In genomic region chr2:170134026-170134690, GRCm38 (mm10) we compare ENCODE assay signal across 9 mouse cellular contexts. TPM values are rescaled to one million over a fixed set of nuclear protein-coding genes. Genes with fewer than 3 reads are reported as not detected.
DNase-seq lines count a peak whose midpoint lies in the region; ATAC-seq and TF ChIP-seq lines count a peak whose summit lies in the region.
"Had no signal": no experiment of that assay in that cellular context is flagged by ENCODE, and none has a peak within 500 bp of the region (broad histone marks: within the 10 kb centered on the region; RNA-seq: fewer than 3 reads in every experiment).

No protein-coding gene starts in this region.

- peaks cover 36% of the 10 kb centered on the region for H3K4me1 ChIP-seq in kidney, embryonic 15.5 days
- H3K4me1 ChIP-seq in bone marrow macrophage, adult 2 months (ENCODE audit: control insufficient read depth, insufficient read depth, low read length) = peaks cover 7% of the 10 kb centered on the region
- no peaks in the 10 kb centered on the region for H3K4me1 ChIP-seq in forebrain, postnatal 0 days (ENCODE audit: insufficient read depth)
- H3K4me1 ChIP-seq in liver, postnatal 0 days (ENCODE audit: insufficient read depth) = peaks cover 31% of the 10 kb centered on the region

- no peak for ATAC-seq in kidney, embryonic 15.5 days (replicated peaks; ENCODE audit: low FRiP score)
- ATAC-seq in forebrain, postnatal 0 days = no peak
- ATAC-seq in liver, postnatal 0 days = no peak

- intact Hi-C loops in left cerebral cortex, postnatal 4 days (cut with DNase I) = no loop called here

- TF ChIP-seq POLR2A in bone marrow macrophage, adult 2 months (IDR thresholded peaks at IDR 0.05; ENCODE audit: borderline replicate concordance, low read depth, low read length) = no peak

- TF ChIP-seq CTCF in bone marrow macrophage, adult 2 months (IDR thresholded peaks at IDR 0.05; ENCODE audit: low read depth, low read length) = no peak
- TF ChIP-seq CTCF in forebrain, postnatal 0 days (IDR thresholded peaks at IDR 0.05; ENCODE audit: low read depth) = no peak
- TF ChIP-seq CTCF in liver, postnatal 0 days (IDR thresholded peaks at IDR 0.05; ENCODE audit: low read depth) = no peak

- no peaks in the 10 kb centered on the region for H3K36me3 ChIP-seq in kidney, embryonic 15.5 days
- no peaks in the 10 kb centered on the region for H3K36me3 ChIP-seq in forebrain, postnatal 0 days (ENCODE audit: insufficient read depth)
- no peaks in the 10 kb centered on the region for H3K36me3 ChIP-seq in liver, postnatal 0 days (replicated peaks; ENCODE audit: insufficient read depth, low read length)

- no peaks in the 10 kb centered on the region for H3K27me3 ChIP-seq in kidney, embryonic 15.5 days
- H3K27me3 ChIP-seq in forebrain, postnatal 0 days (ENCODE audit: insufficient read depth, low read length) = no peaks in the 10 kb centered on the region
- no peaks in the 10 kb centered on the region for H3K27me3 ChIP-seq in liver, postnatal 0 days (ENCODE audit: insufficient read depth, low read length)

- no peak for DNase-seq in kidney, postnatal 4 days
- DNase-seq in forebrain, postnatal 0 days = peak; percentile 36
- no peak for DNase-seq in liver, postnatal 0 days
- no peak for DNase-seq in spleen, postnatal 14 days (ENCODE audit: low spot score in 2 of 2)
- DNase-seq in T-cell, adult 2 months (ENCODE audit: low spot score) = no peak
- no peak for DNase-seq in left cerebral cortex, postnatal 4 days
- DNase-seq: right cerebral cortex, postnatal 4 days had no signal

- peak overlapping the region; percentile 96 for H3K27ac ChIP-seq in kidney, embryonic 15.5 days
- H3K27ac ChIP-seq in bone marrow macrophage, adult 2 months (ENCODE audit: insufficient read depth, low read depth, low read length) = peak overlapping the region; percentile 97
- H3K27ac ChIP-seq in forebrain, postnatal 0 days (ENCODE audit: low read depth, low read length) = no peak overlapping the region
- H3K27ac ChIP-seq in liver, postnatal 0 days (ENCODE audit: low read depth) = peak overlapping the region; percentile 90

- H3K4me3 ChIP-seq in kidney, embryonic 15.5 days (replicated peaks) = peak overlapping the region; percentile 93
- peak overlapping the region; percentile 64 for H3K4me3 ChIP-seq in bone marrow macrophage, adult 2 months (ENCODE audit: insufficient read depth, low read length)
- no peak overlapping the region for H3K4me3 ChIP-seq in forebrain, postnatal 0 days (ENCODE audit: low read depth, low read length)
- peak overlapping the region; percentile 97 for H3K4me3 ChIP-seq in liver, postnatal 0 days (ENCODE audit: low read depth, low read length)

- peak overlapping the region; percentile 46 for H3K9ac ChIP-seq in kidney, embryonic 15.5 days
- no peak overlapping the region for H3K9ac ChIP-seq in forebrain, postnatal 0 days
- H3K9ac ChIP-seq in liver, postnatal 0 days (replicated peaks) = peak overlapping the region; percentile 99

- no peaks in the 10 kb centered on the region for H3K9me3 ChIP-seq in kidney, embryonic 15.5 days (replicated peaks)
- no peaks in the 10 kb centered on the region for H3K9me3 ChIP-seq in forebrain, postnatal 0 days (ENCODE audit: low read length)
- no peaks in the 10 kb centered on the region for H3K9me3 ChIP-seq in liver, postnatal 0 days (ENCODE audit: low read length)

- peak overlapping the region; percentile 81 for H3K4me2 ChIP-seq in kidney, embryonic 15.5 days
- H3K4me2 ChIP-seq in forebrain, postnatal 0 days (ENCODE audit: low read depth) = no peak overlapping the region; the same call in 1 of the 2 replicates
- H3K4me2 ChIP-seq in liver, postnatal 0 days (ENCODE audit: low read depth, low read length) = peak overlapping the region; percentile 73

- 12% methylated on average over 12 of the region's 12 CpGs for WGBS in kidney, embryonic 15.5 days
- 20% methylated on average over 12 of the region's 12 CpGs for WGBS in forebrain, postnatal 0 days
- 11% methylated on average over 12 of the region's 12 CpGs for WGBS in liver, postnatal 0 days (ENCODE audit: insufficient replicate concordance)

- TF ChIP-seq EP300 in liver, postnatal 0 days (IDR thresholded peaks at IDR 0.05; ENCODE audit: low read depth) = no peak

RNA-seq across cellular contexts. Expression of gene Zfp217, which starts 13.7 kb away (rescaled TPM):
- polyA plus RNA-seq in kidney, embryonic 15.5 days (2015; fragmentation: Nextera tagmentation; extraction: Ambion mirVana) = 4.7 and 5.0 TPM in 2 replicates
- polyA plus RNA-seq in bone marrow macrophage, adult 2 months (2012; ENCODE audit: insufficient read depth, insufficient read length, missing spikeins) = 44.0 and 45.3 TPM in 2 replicates
- 3.3 and 3.5 TPM in 2 replicates for total RNA-seq in forebrain, postnatal 0 days (2014; rRNA removed)
- polyA plus RNA-seq in forebrain, postnatal 0 days (2015; fragmentation: Nextera tagmentation; extraction: Ambion mirVana) = 0.28 and 0.64 TPM in 2 replicates
- 2.1 and 2.4 TPM in 2 replicates for polyA plus RNA-seq in liver, postnatal 0 days (2015; fragmentation: Nextera tagmentation; extraction: Ambion mirVana)
- 1 to 10 TPM; 3.8 to 4.0 TPM for total RNA-seq in left cerebral cortex, postnatal 4 days (2021)
